Mouse (Mus musculus): ENCODE results near the gene Kcnk18. TPM values are rescaled to one million over a fixed set of nuclear protein-coding genes. Genes with fewer than 3 reads are reported as not detected.

Gene Kcnk18
- polyA plus RNA-seq, 2 experiments = not detected

- H3K9me3 ChIP-seq (ENCODE audit: control insufficient read depth, low read length) = no peaks in the 10 kb centered on the region
- no peak overlapping the region for H3K9ac ChIP-seq (ENCODE audit: low read depth, low read length, severe bottlenecking)
- no peaks in the 10 kb centered on the region for H3K27me3 ChIP-seq (ENCODE audit: control insufficient read depth, insufficient read depth, low read length)
- no peaks in the 10 kb centered on the region for H3K4me1 ChIP-seq (ENCODE audit: control insufficient read depth, insufficient read depth, low read length)
- no peak for ATAC-seq (ENCODE audit: low FRiP score, low read depth)
- peak; percentile 71 for DNase-seq (ENCODE audit: low spot score)
- H3K4me3 ChIP-seq (replicated peaks; ENCODE audit: low read length) = no peak overlapping the region
- no peak overlapping the region for H3K27ac ChIP-seq (replicated peaks; ENCODE audit: low read depth, low read length)
- 0 out of 2 replicates have a peak, but pooled peaks have one; percentile 31 for TF ChIP-seq POLR2A (IDR thresholded peaks at IDR 0.05; ENCODE audit: borderline replicate concordance, extremely low read depth, insufficient read depth, insufficient read length)
- H3K4me2 ChIP-seq (replicated peaks; ENCODE audit: low read depth, low read length, severe bottlenecking) = no peak overlapping the region
- H3K36me3 ChIP-seq (ENCODE audit: control insufficient read depth, insufficient read depth, low read length) = no peaks in the 10 kb centered on the region
- 24% methylated on average over 17 of the region's 17 CpGs for WGBS
Observed at GRCm38 (mm10) chr19:59239124-59239817, 20.3 kb downstream of the Kcnk18 start.

- ATAC-seq (ENCODE audit: low FRiP score, low read depth) (no peak), DNase-seq (ENCODE audit: low spot score) (no peak)
- H3K4me2 ChIP-seq (replicated peaks; ENCODE audit: low read depth, low read length, severe bottlenecking) = no peak overlapping the region
- no peak overlapping the region for H3K9ac ChIP-seq (ENCODE audit: low read depth, low read length, severe bottlenecking)
- H3K4me3 ChIP-seq (replicated peaks; ENCODE audit: low read length) = no peak overlapping the region
- no peaks in the 10 kb centered on the region for H3K36me3 ChIP-seq (ENCODE audit: control insufficient read depth, insufficient read depth, low read length)
- 78% methylated on average over 4 of the region's 4 CpGs for WGBS
- no peak for TF ChIP-seq POLR2A (IDR thresholded peaks at IDR 0.05; ENCODE audit: borderline replicate concordance, extremely low read depth, insufficient read depth, insufficient read length)
- no peaks in the 10 kb centered on the region for H3K27me3 ChIP-seq (ENCODE audit: control insufficient read depth, insufficient read depth, low read length)
- no peaks in the 10 kb centered on the region for H3K9me3 ChIP-seq (ENCODE audit: control insufficient read depth, low read length)
- no peaks in the 10 kb centered on the region for H3K4me1 ChIP-seq (ENCODE audit: control insufficient read depth, insufficient read depth, low read length)
- no peak overlapping the region for H3K27ac ChIP-seq (replicated peaks; ENCODE audit: low read depth, low read length)
Observed at GRCm38 (mm10) chr19:59241987-59242386, 23.0 kb downstream of the Kcnk18 start.

GRCm38 (mm10) chr19:59243057-59243456 lies 24.0 kb downstream of the Kcnk18 start:
- no peak overlapping the region for H3K9ac ChIP-seq (ENCODE audit: low read depth, low read length, severe bottlenecking)
- H3K9me3 ChIP-seq (ENCODE audit: control insufficient read depth, low read length) = no peaks in the 10 kb centered on the region
- WGBS = 77% methylated on average over 2 of the region's 2 CpGs
- no peak for ATAC-seq (ENCODE audit: low FRiP score, low read depth)
- TF ChIP-seq POLR2A (IDR thresholded peaks at IDR 0.05; ENCODE audit: borderline replicate concordance, extremely low read depth, insufficient read depth, insufficient read length) = no peak
- no peaks in the 10 kb centered on the region for H3K27me3 ChIP-seq (ENCODE audit: control insufficient read depth, insufficient read depth, low read length)
- no peaks in the 10 kb centered on the region for H3K4me1 ChIP-seq (ENCODE audit: control insufficient read depth, insufficient read depth, low read length)
- no peaks in the 10 kb centered on the region for H3K36me3 ChIP-seq (ENCODE audit: control insufficient read depth, insufficient read depth, low read length)
- H3K4me3 ChIP-seq (replicated peaks; ENCODE audit: low read length) = no peak overlapping the region
- no peak overlapping the region for H3K27ac ChIP-seq (replicated peaks; ENCODE audit: low read depth, low read length)
- no peak for DNase-seq (ENCODE audit: low spot score)
- H3K4me2 ChIP-seq (replicated peaks; ENCODE audit: low read depth, low read length, severe bottlenecking) = no peak overlapping the region

- H3K9ac ChIP-seq (ENCODE audit: low read depth, low read length, severe bottlenecking) = no peak overlapping the region
- H3K4me3 ChIP-seq (replicated peaks; ENCODE audit: low read length) = no peak overlapping the region
- H3K27ac ChIP-seq (replicated peaks; ENCODE audit: low read depth, low read length) = no peak overlapping the region
- ATAC-seq (ENCODE audit: low FRiP score, low read depth) = no peak
- no peak overlapping the region for H3K4me2 ChIP-seq (replicated peaks; ENCODE audit: low read depth, low read length, severe bottlenecking)
- TF ChIP-seq POLR2A (IDR thresholded peaks at IDR 0.05; ENCODE audit: borderline replicate concordance, extremely low read depth, insufficient read depth, insufficient read length) = no peak
- no peaks in the 10 kb centered on the region for H3K36me3 ChIP-seq (ENCODE audit: control insufficient read depth, insufficient read depth, low read length)
- H3K27me3 ChIP-seq (ENCODE audit: control insufficient read depth, insufficient read depth, low read length) = no peaks in the 10 kb centered on the region
- H3K9me3 ChIP-seq (ENCODE audit: control insufficient read depth, low read length) = no peaks in the 10 kb centered on the region
- no peaks in the 10 kb centered on the region for H3K4me1 ChIP-seq (ENCODE audit: control insufficient read depth, insufficient read depth, low read length)
- WGBS = 80% methylated on average over 4 of the region's 4 CpGs
- no peak for DNase-seq (ENCODE audit: low spot score)
Observed at GRCm38 (mm10) chr19:59248144-59248543, 29.1 kb downstream of the Kcnk18 start.

- H3K27me3 ChIP-seq (ENCODE audit: control insufficient read depth, insufficient read depth, low read length) = no peaks in the 10 kb centered on the region
- H3K4me2 ChIP-seq (replicated peaks; ENCODE audit: low read depth, low read length, severe bottlenecking) = no peak overlapping the region
- ATAC-seq (ENCODE audit: low FRiP score, low read depth) = no peak
- DNase-seq (ENCODE audit: low spot score) = no peak
- no peak overlapping the region for H3K27ac ChIP-seq (replicated peaks; ENCODE audit: low read depth, low read length)
- TF ChIP-seq POLR2A (IDR thresholded peaks at IDR 0.05; ENCODE audit: borderline replicate concordance, extremely low read depth, insufficient read depth, insufficient read length) = no peak
- no peak overlapping the region for H3K4me3 ChIP-seq (replicated peaks; ENCODE audit: low read length)
- no peaks in the 10 kb centered on the region for H3K36me3 ChIP-seq (ENCODE audit: control insufficient read depth, insufficient read depth, low read length)
- H3K4me1 ChIP-seq (ENCODE audit: control insufficient read depth, insufficient read depth, low read length) = no peaks in the 10 kb centered on the region
- H3K9ac ChIP-seq (ENCODE audit: low read depth, low read length, severe bottlenecking) = no peak overlapping the region
- H3K9me3 ChIP-seq (ENCODE audit: control insufficient read depth, low read length) = no peaks in the 10 kb centered on the region
- 67% methylated on average over 11 of the region's 11 CpGs for WGBS
Observed at GRCm38 (mm10) chr19:59248553-59249286, 29.7 kb downstream of the Kcnk18 start.

All from limb, embryonic 14.5 days (tissue).